Mouse (Mus musculus) hindbrain, embryonic 10.5 days (tissue): ENCODE measurements around the gene Olfr1033. TPM values are rescaled to one million over a fixed set of nuclear protein-coding genes. Genes with fewer than 3 reads are reported as not detected.
"Not testable (repeated sequence)": the region's sequence is repeated elsewhere in the genome, so short reads cannot be mapped to it uniquely, and the experiment has no call there.

Experiments
- DNase-seq: peaks from one replicate; pipeline ENCODE4 v3.0.0-alpha.2; 2017; ENCODE audit warnings: low spot score
- H3K27ac ChIP-seq: fragments of 300-500 bp; sonication (generic); 2 replicates; pipeline ENCODE4 v1.5.1; 2016; ENCODE audit warnings: mild to moderate bottlenecking, moderate library complexity
- H3K27me3 ChIP-seq: fragments of 300-500 bp; sonication (generic); 2 replicates; pipeline ENCODE4 v1.6.1; 2016; ENCODE audit warnings: mild to moderate bottlenecking; ENCODE audit not compliant: poor library complexity, insufficient read depth, severe bottlenecking
- H3K36me3 ChIP-seq: fragments of 300-500 bp; sonication (generic); 2 replicates; pipeline ENCODE4 v1.6.1; 2016; ENCODE audit warnings: mild to moderate bottlenecking, moderate library complexity
- H3K4me1 ChIP-seq: fragments of 300-500 bp; sonication (generic); replicated peaks from 2 replicates; pipeline ENCODE4 v1.6.1; 2016; ENCODE audit warnings: mild to moderate bottlenecking
- H3K4me3 ChIP-seq: fragments of 300-500 bp; sonication (generic); 2 replicates; pipeline ENCODE4 v1.5.1; 2016; ENCODE audit warnings: mild to moderate bottlenecking, moderate library complexity
- H3K9me3 ChIP-seq: fragments of 300-500 bp; sonication (generic); 2 replicates; pipeline ENCODE4 v1.6.1; 2016; ENCODE audit warnings: mild to moderate bottlenecking, moderate library complexity
- WGBS: fragments of 180-500 bp; shearing (Covaris S2); methylation state at CpG from one replicate; pipeline ENCODE4 v1.1.7; 2016; 5-methylcytosine and 5-hydroxymethylcytosine counted together
- polyA plus RNA-seq: library from polyadenylated mRNA; unstranded; fragments of >200 nt; fragmentation: Nextera tagmentation; extraction: Ambion mirVana; gene quantifications from 2 replicates; pipeline ENCODE4 v1.2.1, GENCODE M21; 2016

Olfr1033 gene
- polyA plus RNA-seq: not detected in 2 replicates

DNA sequence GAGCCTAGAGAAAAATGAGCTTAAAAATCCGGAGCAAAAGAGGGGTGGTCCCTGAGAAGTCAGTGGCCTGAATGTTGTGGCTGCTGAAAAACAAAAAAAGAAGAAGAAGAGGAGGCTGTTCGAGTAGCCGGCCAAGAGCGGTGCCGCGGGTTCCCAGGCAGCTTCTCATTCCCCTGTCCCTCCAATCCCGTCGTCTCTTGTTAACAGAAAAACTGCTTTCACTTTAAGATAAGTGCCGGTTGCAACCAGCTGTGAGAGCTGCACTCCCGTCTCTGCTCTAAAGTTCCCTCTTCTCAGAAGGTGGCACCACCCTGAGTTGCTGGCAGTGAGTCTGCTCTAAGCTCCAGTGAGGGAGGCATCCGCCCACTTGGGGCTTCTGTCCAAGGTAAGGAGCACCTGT, at the start of gene Olfr1033:
TSS of gene Olfr1033 (plus strand) at position 228 of the 400 bp plus-strand sequence.
- not testable (repeated sequence) for H3K9me3 ChIP-seq, H3K27ac ChIP-seq, H3K4me1 ChIP-seq, H3K36me3 ChIP-seq, H3K27me3 ChIP-seq
- peak; percentile 8 for DNase-seq
- peak within 1 kb of the TSS; percentile 45 for H3K4me3 ChIP-seq
- 5% methylated on average over 11 of the region's 11 CpGs for WGBS

DNA sequence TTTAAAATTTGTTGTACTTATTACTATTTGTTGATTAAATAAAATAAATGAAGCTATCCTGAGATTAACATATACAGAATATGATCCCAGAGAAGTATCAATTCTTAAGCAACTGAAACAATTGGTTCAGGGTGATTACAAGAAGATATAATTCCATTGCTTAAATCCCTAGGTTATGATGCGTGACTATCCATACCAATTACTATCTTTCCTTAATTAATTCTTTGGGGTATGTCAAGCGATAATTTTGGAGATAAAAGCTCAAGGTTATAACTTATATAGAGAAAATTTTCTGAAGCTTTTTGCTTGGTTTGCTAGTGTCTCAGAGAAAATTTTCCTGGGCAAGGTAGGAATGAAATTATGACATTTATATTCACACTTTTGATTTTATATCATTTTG, 46.8 kb upstream of the Olfr1033 start, which contains the start of gene Olfr1029:
TSS of gene Olfr1029 (plus strand) at position 301 of the 400 bp plus-strand sequence.
- Histone ChIP-seq H3K27ac (no peak within 1 kb of the TSS), H3K36me3 (no peaks in the 10 kb centered on the region), H3K9me3 (no peaks in the 10 kb centered on the region), H3K4me3 (no peak within 1 kb of the TSS), H3K4me1 (no peaks in the 10 kb centered on the region), H3K27me3 (no peaks in the 10 kb centered on the region)
- 92% methylated on average over 2 of the region's 2 CpGs for WGBS
- DNase-seq: no peak

GRCm38 (mm10) chr2:85978976-85979375, 41.5 kb upstream of the Olfr1033 start, which contains the start of gene Olfr1030:
Gene Olfr1030, plus strand, starts transcription at chr2:85979276.
- H3K4me3 ChIP-seq: no peak within 1 kb of the TSS
- 82% methylated on average over 1 of the region's 1 CpGs for WGBS
- no peaks in the 10 kb centered on the region for H3K4me1 ChIP-seq
- H3K9me3 ChIP-seq: no peaks in the 10 kb centered on the region
- no peak for DNase-seq
- no peaks in the 10 kb centered on the region for H3K36me3 ChIP-seq
- no peak within 1 kb of the TSS for H3K27ac ChIP-seq
- H3K27me3 ChIP-seq: no peaks in the 10 kb centered on the region

- Histone ChIP-seq H3K36me3 (no peaks in the 10 kb centered on the region), H3K4me3 (no peak within 1 kb of the TSS), H3K4me1 (no peaks in the 10 kb centered on the region), H3K9me3 (no peaks in the 10 kb centered on the region), H3K27ac (no peak within 1 kb of the TSS), H3K27me3 (no peaks in the 10 kb centered on the region)
- 70% methylated on average over 3 of the region's 3 CpGs for WGBS
- DNase-seq: no peak
Measured at GRCm38 (mm10) chr2:85990004-85990403, 30.4 kb upstream of the Olfr1033 start, which contains the start of gene Olfr1031. Gene Olfr1031, plus strand, starts transcription at chr2:85990304.

- no peak for DNase-seq
- H3K4me1 ChIP-seq: no peaks in the 10 kb centered on the region
- no peaks in the 10 kb centered on the region for H3K9me3 ChIP-seq
- H3K4me3 ChIP-seq: no peak within 1 kb of the TSS
- no peaks in the 10 kb centered on the region for H3K27me3 ChIP-seq
- no peak within 1 kb of the TSS for H3K27ac ChIP-seq
- H3K36me3 ChIP-seq: no peaks in the 10 kb centered on the region
- 89% methylated on average over 7 of the region's 7 CpGs for WGBS
Measured at GRCm38 (mm10) chr2:86005240-86005639, 15.2 kb upstream of the Olfr1033 start, which contains the start of gene Olfr1032. Gene Olfr1032, plus strand, starts transcription at chr2:86005540.

DNA sequence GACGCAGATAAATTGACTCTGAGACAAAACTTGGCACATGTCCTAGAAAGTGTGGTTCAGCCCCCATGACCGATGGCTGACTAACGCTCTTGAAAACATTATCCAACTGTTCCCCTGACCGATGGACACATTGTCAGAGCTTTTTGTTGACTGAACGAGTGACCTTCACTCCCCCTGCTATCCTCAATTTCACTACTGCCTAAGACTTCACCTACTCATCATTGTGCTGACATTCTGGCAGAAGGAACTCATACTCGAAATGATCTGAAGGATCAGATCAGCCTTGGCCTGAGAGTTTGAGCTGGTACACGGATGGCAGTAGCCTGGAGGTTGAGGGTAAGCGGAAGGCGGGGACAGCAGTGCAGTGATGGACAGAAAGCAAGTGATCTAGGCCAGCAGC, 1.1 kb downstream of the Olfr1033 start:
- not testable (repeated sequence) for H3K36me3 ChIP-seq, H3K27me3 ChIP-seq, DNase-seq, H3K4me1 ChIP-seq, H3K4me3 ChIP-seq, H3K27ac ChIP-seq, H3K9me3 ChIP-seq
- WGBS: 84% methylated on average over 8 of the region's 9 CpGs

- Histone ChIP-seq H3K9me3 (no peaks in the 10 kb centered on the region), H3K27ac (no peak within 1 kb of the TSS), H3K4me3 (no peak within 1 kb of the TSS), H3K4me1 (no peaks in the 10 kb centered on the region), H3K36me3 (no peaks in the 10 kb centered on the region), H3K27me3 (no peaks in the 10 kb centered on the region)
- no peak for DNase-seq
Measured at GRCm38 (mm10) chr2:86045561-86045960, 25.1 kb downstream of the Olfr1033 start, which contains the start of gene Olfr1034. Gene Olfr1034, plus strand, starts transcription at chr2:86045861.

DNA sequence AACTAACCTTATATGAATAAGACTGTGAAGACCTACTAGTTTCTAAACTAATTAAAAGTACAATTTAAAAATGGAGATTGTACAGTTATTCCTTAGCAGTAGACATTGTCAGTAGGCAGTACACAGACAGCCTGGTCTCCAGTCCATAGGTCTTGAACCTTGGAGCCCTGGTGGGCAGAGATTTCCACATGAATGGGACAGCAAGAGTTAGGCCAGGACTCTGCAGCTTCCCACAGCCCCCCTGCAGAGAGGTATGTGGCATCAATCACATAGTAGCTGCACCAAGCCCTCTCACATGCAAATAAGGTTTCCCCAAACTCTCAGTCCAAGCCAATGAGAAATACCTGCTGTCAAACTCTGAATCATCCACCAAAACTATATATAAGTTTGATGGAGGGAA, 30.3 kb downstream of the Olfr1033 start:
- H3K27me3 ChIP-seq, H3K27ac ChIP-seq, H3K4me3 ChIP-seq, H3K4me1 ChIP-seq, DNase-seq, H3K36me3 ChIP-seq, H3K9me3 ChIP-seq: not testable (repeated sequence)

DNA sequence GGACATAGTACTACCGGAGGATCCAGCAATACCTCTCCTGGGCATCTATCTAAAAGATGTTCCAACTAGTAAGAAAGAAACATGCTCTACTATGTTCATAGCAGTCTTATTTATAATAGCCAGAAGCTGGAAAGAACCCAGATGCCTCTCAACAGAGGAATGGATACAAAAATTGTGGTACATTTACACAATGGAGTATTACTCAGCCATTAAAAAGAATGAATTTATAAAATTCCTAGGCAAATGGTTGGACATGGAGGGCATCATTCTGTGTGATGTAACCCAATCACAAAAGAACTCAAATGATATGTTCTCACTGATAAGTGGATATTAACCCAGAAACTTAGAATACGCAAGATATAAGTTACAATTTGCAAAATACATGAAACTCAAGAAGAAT, 43.3 kb downstream of the Olfr1033 start:
- H3K4me1 ChIP-seq, H3K27me3 ChIP-seq, H3K36me3 ChIP-seq, H3K27ac ChIP-seq, H3K9me3 ChIP-seq, H3K4me3 ChIP-seq, DNase-seq: not testable (repeated sequence)
- 89% methylated on average over 2 of the region's 2 CpGs for WGBS

- no peaks in the 10 kb centered on the region for H3K9me3 ChIP-seq
- H3K4me3 ChIP-seq: no peak overlapping the region
- no peak overlapping the region for H3K27ac ChIP-seq
- 95% methylated on average over 8 of the region's 8 CpGs for WGBS
- H3K27me3 ChIP-seq: no peaks in the 10 kb centered on the region
- no peak for DNase-seq
- H3K4me1 ChIP-seq: no peaks in the 10 kb centered on the region
- no peaks in the 10 kb centered on the region for H3K36me3 ChIP-seq
Measured at GRCm38 (mm10) chr2:86070189-86070588, 49.8 kb downstream of the Olfr1033 start.

GRCm38 (mm10) chr2:86073692-86074091, 53.3 kb downstream of the Olfr1033 start, which contains the start of gene Olfr1036:
Gene Olfr1036, plus strand, starts transcription at chr2:86073992.
- not testable (repeated sequence) for H3K4me3 ChIP-seq, H3K9me3 ChIP-seq, DNase-seq, H3K27ac ChIP-seq, H3K36me3 ChIP-seq, H3K27me3 ChIP-seq, H3K4me1 ChIP-seq

DNA sequence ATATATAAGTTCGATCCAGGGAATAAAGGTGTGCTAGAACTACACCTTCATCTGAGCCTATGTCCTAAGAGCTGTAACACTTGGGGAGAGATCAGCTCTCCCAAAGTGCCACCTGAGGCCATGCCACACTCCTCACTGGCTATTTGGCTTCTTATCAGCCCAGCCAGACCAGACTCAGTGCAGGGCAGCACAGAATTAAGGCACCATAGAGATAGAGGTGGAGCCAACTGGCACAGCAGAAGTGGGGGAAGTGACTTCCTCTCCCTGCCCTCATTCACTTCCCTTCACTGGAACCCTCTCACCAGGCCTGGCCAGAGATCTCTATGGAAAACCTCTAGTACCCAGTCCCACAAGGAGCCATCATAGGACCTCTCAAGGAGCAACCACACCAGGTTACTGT, 60.0 kb downstream of the Olfr1033 start:
- not testable (repeated sequence) for H3K4me1 ChIP-seq, H3K36me3 ChIP-seq, H3K4me3 ChIP-seq, H3K27ac ChIP-seq, H3K9me3 ChIP-seq, DNase-seq, H3K27me3 ChIP-seq
- WGBS: 89% methylated on average over 1 of the region's 1 CpGs

DNA sequence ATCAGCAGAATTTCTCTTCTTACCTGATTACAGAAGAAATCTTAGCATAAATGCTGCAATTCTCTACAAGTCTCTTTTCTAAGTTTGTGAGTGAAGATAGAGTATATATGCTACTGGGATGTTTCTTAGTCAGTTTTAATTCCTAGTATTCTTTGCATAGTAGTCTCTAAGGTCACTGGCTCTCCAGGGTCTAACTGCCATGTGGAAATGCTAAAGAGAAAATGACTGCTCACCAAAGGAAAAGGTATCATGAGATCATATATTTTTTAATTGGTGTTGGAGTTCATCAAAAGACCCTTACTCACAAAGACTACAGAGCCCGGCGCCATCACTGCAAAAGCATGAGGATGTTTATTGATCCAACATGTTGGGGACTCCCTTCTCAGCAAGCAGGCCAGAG, 66.9 kb downstream of the Olfr1033 start, which contains the start of gene Olfr1037:
TSS of gene Olfr1037 (minus strand) at position 101 of the 400 bp plus-strand sequence.
- H3K9me3 ChIP-seq: no peaks in the 10 kb centered on the region
- H3K4me3 ChIP-seq: no peak within 1 kb of the TSS
- 91% methylated on average over 2 of the region's 2 CpGs for WGBS
- H3K4me1 ChIP-seq: no peaks in the 10 kb centered on the region
- no peak for DNase-seq
- H3K27ac ChIP-seq: no peak within 1 kb of the TSS
- H3K27me3 ChIP-seq: no peaks in the 10 kb centered on the region
- H3K36me3 ChIP-seq: no peaks in the 10 kb centered on the region
